Mouse (Mus musculus): Measurements from ENCODE around the gene Shisa4. TPM values are rescaled to one million over a fixed set of nuclear protein-coding genes. Genes with fewer than 3 reads are reported as not detected.
A peak's percentile ranks its signal among the peaks of the same experiment; 100 is the strongest.

Shisa4 gene
- polyA plus RNA-seq, 1 experiment: 82.8 TPM

DNA sequence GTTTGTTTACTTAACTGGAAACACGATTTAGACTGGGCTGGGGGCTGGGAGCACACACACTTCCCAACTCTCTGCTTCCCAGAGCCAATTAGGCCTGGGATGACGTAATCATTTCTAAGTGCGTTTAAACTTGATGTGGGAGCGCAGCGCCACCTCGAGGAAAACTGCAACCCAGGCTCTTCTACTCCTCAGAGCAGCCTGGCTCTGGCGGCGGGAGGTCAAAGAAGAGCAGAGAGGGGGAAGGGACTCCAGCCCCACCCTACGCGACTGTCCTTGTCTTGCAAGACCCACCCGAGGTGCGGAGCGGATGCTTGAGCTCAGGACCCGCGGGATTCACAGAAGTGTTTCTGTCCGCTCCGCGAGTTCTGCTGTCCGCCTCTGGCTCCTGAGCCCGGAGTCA is 6.8 kb downstream of the Shisa4 start:
- peak overlapping the region; percentile 14; the same call in 1 of the 2 replicates for H3K4me3 ChIP-seq (ENCODE audit: insufficient read depth, low read length)
- TF ChIP-seq CTCF (IDR thresholded peaks at IDR 0.05; ENCODE audit: borderline replicate concordance, insufficient read depth, low read length) (peak; percentile 65), POLR2A (IDR thresholded peaks at IDR 0.05; ENCODE audit: low read depth, low read length) (peak; percentile 36; the same call in 1 of the 2 replicates)
- H3K27ac ChIP-seq (ENCODE audit: insufficient read depth, low read length): peak overlapping the region; percentile 71
- peaks cover 12% of the 10 kb centered on the region; the same call in 1 of the 2 replicates for H3K4me1 ChIP-seq (ENCODE audit: control insufficient read depth, insufficient read depth, low read length)

DNA sequence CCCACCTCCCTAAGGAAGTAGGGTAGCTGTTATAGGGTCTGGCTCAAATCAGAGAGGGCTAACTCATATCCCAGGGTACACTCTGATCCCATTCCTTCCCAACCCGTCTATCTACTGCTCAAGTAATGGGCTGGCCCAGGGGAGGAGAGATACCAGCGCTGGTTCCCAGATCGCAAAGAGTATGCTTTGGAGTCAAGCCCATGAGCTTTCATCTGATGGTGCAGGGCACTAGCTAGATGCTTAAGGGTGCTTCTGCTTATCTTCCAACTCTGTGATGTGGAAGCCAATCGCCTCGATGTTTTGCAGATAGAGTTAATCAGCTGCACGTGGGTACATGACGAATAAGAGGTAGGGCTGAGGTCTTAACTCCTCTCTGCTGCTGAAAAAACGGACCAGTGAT is 7.4 kb downstream of the Shisa4 start:
- peaks cover 12% of the 10 kb centered on the region; the same call in 1 of the 2 replicates for H3K4me1 ChIP-seq (ENCODE audit: control insufficient read depth, insufficient read depth, low read length)
- TF ChIP-seq POLR2A (IDR thresholded peaks at IDR 0.05; ENCODE audit: low read depth, low read length) (no peak), CTCF (IDR thresholded peaks at IDR 0.05; ENCODE audit: borderline replicate concordance, insufficient read depth, low read length) (no peak)
- H3K27ac ChIP-seq (ENCODE audit: insufficient read depth, low read length): peak overlapping the region; percentile 75
- no peak overlapping the region for H3K4me3 ChIP-seq (ENCODE audit: insufficient read depth, low read length)

DNA sequence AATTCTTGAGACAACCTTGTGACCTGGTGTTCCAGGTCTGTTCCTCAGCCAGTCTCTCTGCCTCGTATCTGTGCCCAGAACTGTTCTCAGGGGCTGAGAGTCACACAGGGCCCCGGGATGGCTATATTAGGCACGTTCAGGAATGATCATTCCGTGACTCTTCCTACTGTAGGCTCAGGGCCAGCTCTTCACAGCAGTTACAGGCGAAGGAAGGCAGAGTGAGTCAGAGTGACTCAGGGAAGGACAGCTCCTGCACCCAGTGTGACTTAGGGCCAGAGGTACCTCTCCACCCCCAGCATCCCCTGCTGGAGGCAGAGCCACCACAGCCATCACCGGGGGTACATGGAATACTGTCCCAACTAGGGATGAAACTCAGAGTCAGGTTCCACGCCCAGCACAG is 8.0 kb downstream of the Shisa4 start:
- Histone ChIP-seq H3K4me1 (ENCODE audit: control insufficient read depth, insufficient read depth, low read length) (peaks cover 12% of the 10 kb centered on the region; the same call in 1 of the 2 replicates), H3K27ac (ENCODE audit: insufficient read depth, low read length) (peak overlapping the region; percentile 90), H3K4me3 (ENCODE audit: insufficient read depth, low read length) (no peak overlapping the region)
- TF ChIP-seq CTCF (IDR thresholded peaks at IDR 0.05; ENCODE audit: borderline replicate concordance, insufficient read depth, low read length) (no peak), POLR2A (IDR thresholded peaks at IDR 0.05; ENCODE audit: low read depth, low read length) (peak; percentile 20; the same call in 1 of the 2 replicates)

DNA sequence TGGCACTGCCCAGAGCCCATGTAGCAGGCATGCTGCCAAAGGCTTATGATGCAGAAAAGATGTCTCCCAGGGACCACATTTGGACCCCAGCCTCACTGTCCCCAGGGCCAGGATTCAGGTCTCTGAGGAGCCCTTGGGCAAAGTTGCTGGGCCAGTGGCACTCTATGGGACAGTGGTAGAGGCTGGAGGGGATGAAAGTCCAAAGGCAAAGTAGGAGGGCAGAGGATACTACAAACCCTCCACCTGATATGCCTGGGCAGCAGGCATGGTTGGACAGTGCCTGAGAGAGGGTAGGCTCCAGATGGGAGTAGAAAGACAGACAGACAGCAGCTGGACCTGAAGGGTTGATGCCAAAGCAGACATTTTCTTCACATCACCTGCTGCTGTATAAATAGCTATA is 8.7 kb downstream of the Shisa4 start:
- Histone ChIP-seq H3K4me1 (ENCODE audit: control insufficient read depth, insufficient read depth, low read length) (peaks cover 12% of the 10 kb centered on the region; the same call in 1 of the 2 replicates), H3K27ac (ENCODE audit: insufficient read depth, low read length) (peak overlapping the region; percentile 90), H3K4me3 (ENCODE audit: insufficient read depth, low read length) (no peak overlapping the region)
- TF ChIP-seq POLR2A (IDR thresholded peaks at IDR 0.05; ENCODE audit: low read depth, low read length): no peak; the same call in 1 of the 2 replicates
- no peak for TF ChIP-seq CTCF (IDR thresholded peaks at IDR 0.05; ENCODE audit: borderline replicate concordance, insufficient read depth, low read length)

DNA sequence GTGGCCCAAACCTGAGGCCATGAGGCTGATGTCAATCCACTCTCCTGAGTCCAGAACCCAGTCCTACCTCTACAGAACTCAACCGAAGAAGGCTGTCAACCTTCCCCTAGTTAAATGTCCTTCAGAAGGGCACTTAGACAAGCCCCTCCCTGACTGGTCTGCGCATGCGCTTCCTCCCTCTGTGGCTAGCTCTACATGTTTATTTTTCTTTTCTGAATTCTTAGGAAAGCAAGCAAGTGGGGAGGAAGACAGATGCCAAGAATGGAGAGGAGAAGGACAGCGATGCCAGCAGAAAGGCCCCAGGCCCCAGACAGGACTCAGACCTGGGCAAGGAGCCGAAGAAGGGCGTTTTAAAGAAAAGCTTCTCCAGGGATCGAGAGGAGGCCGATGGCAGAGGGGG is 11.6 kb downstream of the Shisa4 start:
- Histone ChIP-seq H3K4me1 (ENCODE audit: control insufficient read depth, insufficient read depth, low read length) (peaks cover 17% of the 10 kb centered on the region; the same call in 1 of the 2 replicates), H3K4me3 (ENCODE audit: insufficient read depth, low read length) (no peak overlapping the region), H3K27ac (ENCODE audit: insufficient read depth, low read length) (peak overlapping the region; percentile 19)
- TF ChIP-seq POLR2A (IDR thresholded peaks at IDR 0.05; ENCODE audit: low read depth, low read length) (no peak), CTCF (IDR thresholded peaks at IDR 0.05; ENCODE audit: borderline replicate concordance, insufficient read depth, low read length) (no peak)

DNA sequence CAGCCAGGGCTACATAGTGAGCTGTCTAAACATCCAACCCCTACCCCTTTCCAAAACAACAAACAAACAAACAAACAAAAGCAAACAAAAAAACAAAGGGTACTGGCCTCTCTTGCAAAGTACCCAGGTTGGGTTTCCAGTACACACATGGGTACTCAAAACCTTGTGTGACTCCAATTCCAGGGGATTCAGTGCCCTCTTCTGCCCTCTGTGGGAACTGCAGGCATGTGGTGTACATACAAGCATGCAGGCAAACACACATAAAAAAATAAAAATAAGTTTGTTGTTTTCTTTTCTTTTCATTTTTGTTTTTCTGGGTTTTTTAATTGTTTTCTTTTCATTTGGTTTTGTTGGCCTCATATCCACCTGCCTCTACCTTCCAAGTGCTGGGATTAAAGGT is 12.9 kb downstream of the Shisa4 start:
- no peak for TF ChIP-seq CTCF (IDR thresholded peaks at IDR 0.05; ENCODE audit: borderline replicate concordance, insufficient read depth, low read length)
- TF ChIP-seq POLR2A (IDR thresholded peaks at IDR 0.05; ENCODE audit: low read depth, low read length): no peak
- H3K4me1 ChIP-seq (ENCODE audit: control insufficient read depth, insufficient read depth, low read length): peaks cover 13% of the 10 kb centered on the region; the same call in 1 of the 2 replicates
- no peak overlapping the region for H3K4me3 ChIP-seq (ENCODE audit: insufficient read depth, low read length)
- H3K27ac ChIP-seq (ENCODE audit: insufficient read depth, low read length): no peak overlapping the region

DNA sequence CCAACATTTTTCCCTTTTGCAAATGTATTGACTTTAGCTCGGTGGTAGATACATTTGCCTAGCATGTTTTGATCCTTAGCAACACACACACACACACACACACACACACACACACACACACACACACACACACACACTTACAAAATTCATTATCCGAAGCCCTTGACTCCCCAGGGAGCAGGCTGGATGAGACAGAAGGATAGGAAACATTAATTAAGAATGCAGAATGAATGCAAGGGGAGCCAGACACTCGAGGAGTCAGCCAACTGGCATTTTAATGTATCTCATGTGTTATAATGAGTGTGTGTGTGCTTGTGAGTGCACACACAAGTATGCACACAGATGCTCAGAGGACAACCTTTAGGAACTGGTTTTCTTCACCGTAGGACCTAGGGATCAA is 13.5 kb downstream of the Shisa4 start:
- peaks cover 13% of the 10 kb centered on the region; the same call in 1 of the 2 replicates for H3K4me1 ChIP-seq (ENCODE audit: control insufficient read depth, insufficient read depth, low read length)
- no peak overlapping the region for H3K27ac ChIP-seq (ENCODE audit: insufficient read depth, low read length)
- H3K4me3 ChIP-seq (ENCODE audit: insufficient read depth, low read length): no peak overlapping the region
- TF ChIP-seq POLR2A (IDR thresholded peaks at IDR 0.05; ENCODE audit: low read depth, low read length) (no peak), CTCF (IDR thresholded peaks at IDR 0.05; ENCODE audit: borderline replicate concordance, insufficient read depth, low read length) (no peak)

DNA sequence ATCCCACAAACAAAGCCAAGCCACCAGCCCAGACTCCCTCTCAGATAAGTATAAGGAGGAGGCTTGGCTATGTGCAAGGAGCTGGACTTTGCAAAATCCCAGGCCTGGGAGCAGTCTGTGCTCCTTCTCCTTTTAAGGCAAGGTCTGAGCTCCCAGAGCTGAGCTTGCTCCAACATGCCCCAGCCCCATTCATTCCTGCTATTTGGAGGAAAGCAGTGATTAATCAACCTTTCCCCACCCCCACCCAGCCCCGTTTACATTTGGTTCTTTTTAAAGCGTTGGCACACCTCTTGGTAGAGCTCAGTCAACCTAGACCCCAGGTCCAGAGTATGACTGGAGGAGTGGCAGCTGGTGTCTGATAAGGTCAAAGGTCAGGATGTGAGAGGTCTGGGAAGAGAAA is 16.0 kb downstream of the Shisa4 start:
- TF ChIP-seq CTCF (IDR thresholded peaks at IDR 0.05; ENCODE audit: borderline replicate concordance, insufficient read depth, low read length) (no peak), POLR2A (IDR thresholded peaks at IDR 0.05; ENCODE audit: low read depth, low read length) (peak; percentile 29; the same call in 1 of the 2 replicates)
- peak overlapping the region; percentile 97 for H3K27ac ChIP-seq (ENCODE audit: insufficient read depth, low read length)
- peaks cover 8% of the 10 kb centered on the region; the same call in 1 of the 2 replicates for H3K4me1 ChIP-seq (ENCODE audit: control insufficient read depth, insufficient read depth, low read length)
- no peak overlapping the region for H3K4me3 ChIP-seq (ENCODE audit: insufficient read depth, low read length)

DNA sequence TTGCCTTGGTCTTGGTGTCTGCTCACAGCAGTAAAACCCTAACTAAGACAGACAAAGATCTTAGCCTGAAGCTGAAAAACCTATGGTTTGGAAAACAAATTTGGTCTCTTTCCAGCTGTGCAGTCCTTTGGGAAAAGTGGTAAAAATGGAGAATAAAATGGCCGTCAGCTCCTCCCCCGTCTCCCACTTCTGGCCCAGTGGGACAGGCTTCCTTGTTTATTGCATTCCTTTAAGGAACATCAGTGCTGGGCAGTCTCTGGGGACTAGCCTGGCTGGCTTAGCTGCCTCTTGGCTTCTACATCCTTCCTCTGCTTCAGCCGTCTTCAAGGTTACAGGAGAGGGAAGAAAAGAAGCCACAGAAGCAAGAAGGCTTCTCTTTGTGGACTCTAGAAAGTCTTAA is 23.1 kb downstream of the Shisa4 start:
- no peak for TF ChIP-seq CTCF (IDR thresholded peaks at IDR 0.05; ENCODE audit: borderline replicate concordance, insufficient read depth, low read length)
- no peak for TF ChIP-seq POLR2A (IDR thresholded peaks at IDR 0.05; ENCODE audit: low read depth, low read length)
- no peak overlapping the region for H3K4me3 ChIP-seq (ENCODE audit: insufficient read depth, low read length)
- H3K27ac ChIP-seq (ENCODE audit: insufficient read depth, low read length): peak overlapping the region; percentile 48
- peaks cover 10% of the 10 kb centered on the region for H3K4me1 ChIP-seq (ENCODE audit: control insufficient read depth, insufficient read depth, low read length)

DNA sequence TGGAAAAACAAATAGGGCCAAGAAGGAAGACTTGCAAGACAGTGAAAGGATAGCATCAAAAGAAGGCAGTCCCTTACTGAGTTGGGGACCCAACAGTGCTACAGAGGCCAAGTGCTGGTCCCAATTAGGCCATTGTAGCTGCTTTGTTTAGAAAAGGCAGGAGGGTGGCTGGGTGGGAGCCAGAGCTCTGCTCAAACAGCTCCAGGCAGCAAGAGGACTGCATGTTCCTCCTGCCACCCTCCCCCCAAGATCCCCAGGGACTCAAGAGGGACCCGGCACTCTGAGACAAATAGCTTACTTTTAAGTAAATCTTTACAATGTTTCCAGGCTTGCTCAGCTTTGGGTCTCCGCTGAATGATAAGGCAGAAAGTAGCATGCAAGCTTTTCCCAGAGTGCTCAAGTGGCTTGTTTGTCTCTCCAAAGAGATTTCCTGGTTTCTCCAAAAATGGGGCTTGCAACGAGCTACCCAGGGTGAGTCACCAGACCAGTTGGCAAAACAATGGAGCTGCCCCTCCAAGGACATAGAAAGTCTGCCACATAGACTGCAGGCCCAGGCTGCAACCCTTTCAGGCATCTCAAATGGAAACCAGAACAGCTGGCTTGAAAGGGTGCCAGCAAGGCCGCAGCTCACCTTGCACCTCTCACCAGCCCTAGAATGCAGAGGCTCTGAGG is 27.4 kb downstream of the Shisa4 start:
- no peak for TF ChIP-seq POLR2A (IDR thresholded peaks at IDR 0.05; ENCODE audit: low read depth, low read length)
- no peak for TF ChIP-seq CTCF (IDR thresholded peaks at IDR 0.05; ENCODE audit: borderline replicate concordance, insufficient read depth, low read length)
- no peak overlapping the region for H3K4me3 ChIP-seq (ENCODE audit: insufficient read depth, low read length)
- peak overlapping the region; percentile 95 for H3K27ac ChIP-seq (ENCODE audit: insufficient read depth, low read length)
- peaks cover 17% of the 10 kb centered on the region for H3K4me1 ChIP-seq (ENCODE audit: control insufficient read depth, insufficient read depth, low read length)
